Mouse (Mus musculus) forebrain, embryonic 16.5 days (tissue): ENCODE results near the gene Tmem266. TPM values are rescaled to one million over a fixed set of nuclear protein-coding genes. Genes with fewer than 3 reads are reported as not detected.

Source experiments
- ATAC-seq: fragments of 200-750 bp; cut with Nextera tagmentation; 2 replicates; pipeline ENCODE4 v1.8.0; 2017; ENCODE audit warnings: mild to moderate bottlenecking, moderate library complexity
- H3K27ac ChIP-seq: fragments of 300-500 bp; sonication (generic); 2 replicates; pipeline ENCODE4 v1.5.1; 2014; ENCODE audit warnings: low read length, control low read depth
- H3K27me3 ChIP-seq: fragments of 300-500 bp; sonication (generic); replicated peaks from 2 replicates; pipeline ENCODE4 v1.6.1; 2014; ENCODE audit warnings: low read length; ENCODE audit not compliant: control insufficient read depth, insufficient read depth
- H3K36me3 ChIP-seq: fragments of 300-500 bp; sonication (generic); 2 replicates; pipeline ENCODE4 v1.6.1; 2014; ENCODE audit not compliant: control insufficient read depth, insufficient read depth
- H3K4me1 ChIP-seq: fragments of 300-500 bp; sonication (generic); replicated peaks from 2 replicates; pipeline ENCODE4 v1.6.1; 2014; ENCODE audit warnings: low read length; ENCODE audit not compliant: control insufficient read depth, insufficient read depth
- H3K4me2 ChIP-seq: fragments of 300-500 bp; sonication (generic); 2 replicates; pipeline ENCODE4 v1.6.1; 2014; ENCODE audit warnings: mild to moderate bottlenecking, low read length, control low read depth
- H3K4me3 ChIP-seq: fragments of 300-500 bp; sonication (generic); replicated peaks from 2 replicates; pipeline ENCODE4 v1.5.1; 2014; ENCODE audit warnings: mild to moderate bottlenecking, low read length, control low read depth
- H3K9ac ChIP-seq: fragments of 300-500 bp; sonication (generic); replicated peaks from 2 replicates; pipeline ENCODE4 v1.6.1; 2014; ENCODE audit warnings: low read depth, low read length, control low read depth
- H3K9me3 ChIP-seq: fragments of 300-500 bp; sonication (generic); 2 replicates; pipeline ENCODE4 v1.6.1; 2016; ENCODE audit warnings: low read length; ENCODE audit not compliant: control insufficient read depth
- WGBS: fragments of 180-500 bp; shearing (Covaris S2); extraction: QIAGEN DNeasy Blood & Tissue Kit; methylation state at CpG from one replicate; pipeline ENCODE4 v1.1.7; 2014; 5-methylcytosine and 5-hydroxymethylcytosine counted together
- polyA plus RNA-seq: library from polyadenylated mRNA; unstranded; fragments of >200 nt; fragmentation: Nextera tagmentation; extraction: Ambion mirVana; gene quantifications from 2 replicates; pipeline ENCODE4 v1.2.1, GENCODE M21; 2015

The Tmem266 gene
- polyA plus RNA-seq, 1 experiment from 2014 or later, result 3.0 TPM

DNA sequence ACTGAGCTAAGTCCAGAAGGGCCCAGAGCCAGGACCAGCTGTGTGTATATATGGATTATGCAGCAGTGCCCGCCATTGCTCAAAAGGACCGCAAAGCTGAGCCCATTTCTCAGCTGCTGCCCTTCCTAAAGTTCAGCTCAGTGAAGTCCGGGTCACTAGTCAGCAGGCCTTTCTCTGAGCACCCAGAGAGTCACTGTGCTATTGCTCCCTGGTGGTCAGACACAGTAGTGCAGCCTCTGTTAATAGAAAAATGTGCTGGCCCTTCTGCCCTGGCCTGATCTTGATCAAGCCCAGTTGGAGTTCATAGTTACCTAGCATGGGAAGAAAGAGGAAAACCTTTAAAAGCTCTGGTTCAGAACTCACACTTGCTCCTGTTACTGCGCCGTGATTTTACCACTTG, 55.7 kb downstream of the Tmem266 start:
- Histone ChIP-seq H3K4me2 (no peak overlapping the region), H3K4me3 (no peak overlapping the region), H3K27me3 (no peaks in the 10 kb centered on the region), H3K9me3 (no peaks in the 10 kb centered on the region), H3K4me1 (no peaks in the 10 kb centered on the region), H3K27ac (no peak overlapping the region), H3K36me3 (no peaks in the 10 kb centered on the region), H3K9ac (no peak overlapping the region)
- WGBS, result 46% methylated on average over 5 of the region's 5 CpGs
- no peak for ATAC-seq

GRCm38 (mm10) chr9:55386117-55386516, 59.4 kb downstream of the Tmem266 start:
- no peaks in the 10 kb centered on the region for H3K36me3 ChIP-seq
- H3K9ac ChIP-seq, result no peak overlapping the region
- H3K27ac ChIP-seq, result no peak overlapping the region
- no peak overlapping the region for H3K4me3 ChIP-seq
- no peaks in the 10 kb centered on the region for H3K4me1 ChIP-seq
- no peaks in the 10 kb centered on the region for H3K9me3 ChIP-seq
- ATAC-seq, result no peak
- 89% methylated on average over 4 of the region's 4 CpGs for WGBS
- H3K4me2 ChIP-seq, result no peak overlapping the region
- H3K27me3 ChIP-seq, result no peaks in the 10 kb centered on the region

- Histone ChIP-seq H3K9me3 (no peaks in the 10 kb centered on the region), H3K27ac (no peak overlapping the region), H3K4me3 (no peak overlapping the region), H3K4me2 (no peak overlapping the region), H3K4me1 (no peaks in the 10 kb centered on the region), H3K36me3 (no peaks in the 10 kb centered on the region), H3K27me3 (no peaks in the 10 kb centered on the region), H3K9ac (no peak overlapping the region)
- ATAC-seq, result no peak
- 90% methylated on average over 14 of the region's 14 CpGs for WGBS
These were observed 61.3 kb downstream of the Tmem266 start for GRCm38 (mm10) chr9:55387862-55388505.

- Histone ChIP-seq H3K9me3 (no peaks in the 10 kb centered on the region), H3K27ac (no peak overlapping the region), H3K36me3 (no peaks in the 10 kb centered on the region), H3K9ac (no peak overlapping the region), H3K4me3 (no peak overlapping the region), H3K4me2 (no peak overlapping the region), H3K27me3 (no peaks in the 10 kb centered on the region), H3K4me1 (no peaks in the 10 kb centered on the region)
- 23% methylated on average over 17 of the region's 17 CpGs for WGBS
- ATAC-seq, result peak; percentile 71
These were observed 65.4 kb downstream of the Tmem266 start for GRCm38 (mm10) chr9:55391909-55392658.

- 90% methylated on average over 1 of the region's 1 CpGs for WGBS
These were observed 68.9 kb downstream of the Tmem266 start for GRCm38 (mm10) chr9:55395650-55396049.

GRCm38 (mm10) chr9:55398985-55399554, 72.4 kb downstream of the Tmem266 start:
- no peaks in the 10 kb centered on the region for H3K36me3 ChIP-seq
- no peaks in the 10 kb centered on the region for H3K9me3 ChIP-seq
- no peak overlapping the region for H3K27ac ChIP-seq
- H3K4me3 ChIP-seq, result no peak overlapping the region
- H3K4me2 ChIP-seq, result no peak overlapping the region
- no peaks in the 10 kb centered on the region for H3K4me1 ChIP-seq
- H3K27me3 ChIP-seq, result no peaks in the 10 kb centered on the region
- no peak for ATAC-seq
- 84% methylated on average over 7 of the region's 7 CpGs for WGBS
- H3K9ac ChIP-seq, result no peak overlapping the region

More at GRCm38 (mm10) chr9:55395650-55396049, 68.9 kb downstream of the Tmem266 start:
- Histone ChIP-seq H3K4me1 (no peaks in the 10 kb centered on the region), H3K4me2 (no peak overlapping the region), H3K36me3 (no peaks in the 10 kb centered on the region), H3K27me3 (no peaks in the 10 kb centered on the region), H3K4me3 (no peak overlapping the region), H3K9ac (no peak overlapping the region), H3K27ac (no peak overlapping the region), H3K9me3 (no peaks in the 10 kb centered on the region)
- no peak for ATAC-seq

- no peak overlapping the region for H3K27ac ChIP-seq
- no peaks in the 10 kb centered on the region for H3K9me3 ChIP-seq
- WGBS, result 67% methylated on average over 7 of the region's 7 CpGs
- ATAC-seq, result no peak
- no peak overlapping the region for H3K4me2 ChIP-seq
- no peaks in the 10 kb centered on the region for H3K4me1 ChIP-seq
- no peaks in the 10 kb centered on the region for H3K36me3 ChIP-seq
- no peaks in the 10 kb centered on the region for H3K27me3 ChIP-seq
- H3K9ac ChIP-seq, result no peak overlapping the region
- H3K4me3 ChIP-seq, result no peak overlapping the region
These were observed 75.6 kb downstream of the Tmem266 start for GRCm38 (mm10) chr9:55402276-55402675.

GRCm38 (mm10) chr9:55404256-55404655, 77.5 kb downstream of the Tmem266 start:
- no peaks in the 10 kb centered on the region; the same call in 1 of the 2 replicates for H3K4me1 ChIP-seq
- H3K4me2 ChIP-seq, result no peak overlapping the region
- ATAC-seq, result no peak
- H3K9me3 ChIP-seq, result no peaks in the 10 kb centered on the region
- no peaks in the 10 kb centered on the region for H3K27me3 ChIP-seq
- H3K36me3 ChIP-seq, result no peaks in the 10 kb centered on the region
- no peak overlapping the region for H3K4me3 ChIP-seq
- no peak overlapping the region for H3K9ac ChIP-seq
- 86% methylated on average over 4 of the region's 4 CpGs for WGBS
- no peak overlapping the region for H3K27ac ChIP-seq

GRCm38 (mm10) chr9:55404976-55405702, 78.4 kb downstream of the Tmem266 start:
- Histone ChIP-seq H3K4me2 (no peak overlapping the region), H3K27ac (no peak overlapping the region), H3K4me1 (no peaks in the 10 kb centered on the region; the same call in 1 of the 2 replicates), H3K36me3 (no peaks in the 10 kb centered on the region), H3K27me3 (no peaks in the 10 kb centered on the region), H3K9me3 (no peaks in the 10 kb centered on the region), H3K4me3 (no peak overlapping the region), H3K9ac (no peak overlapping the region)
- WGBS, result 80% methylated on average over 6 of the region's 6 CpGs
- no peak for ATAC-seq
